Mouse (Mus musculus): ENCODE data around the gene Zfp622. TPM values are rescaled to one million over a fixed set of nuclear protein-coding genes. Genes with fewer than 3 reads are reported as not detected.

Gene Zfp622
- total RNA-seq (2015) (53.3 and 53.8 TPM in 2 replicates), total RNA-seq (2017) (87.6 and 111 TPM in 2 replicates)

- peak; percentile 95 for ATAC-seq (replicated peaks; ENCODE audit: poor library complexity)
Observed at GRCm38 (mm10) chr15:25984067-25984733, at the start of gene Zfp622. TSS of gene Zfp622 (plus strand) at chr15:25984366.

DNA sequence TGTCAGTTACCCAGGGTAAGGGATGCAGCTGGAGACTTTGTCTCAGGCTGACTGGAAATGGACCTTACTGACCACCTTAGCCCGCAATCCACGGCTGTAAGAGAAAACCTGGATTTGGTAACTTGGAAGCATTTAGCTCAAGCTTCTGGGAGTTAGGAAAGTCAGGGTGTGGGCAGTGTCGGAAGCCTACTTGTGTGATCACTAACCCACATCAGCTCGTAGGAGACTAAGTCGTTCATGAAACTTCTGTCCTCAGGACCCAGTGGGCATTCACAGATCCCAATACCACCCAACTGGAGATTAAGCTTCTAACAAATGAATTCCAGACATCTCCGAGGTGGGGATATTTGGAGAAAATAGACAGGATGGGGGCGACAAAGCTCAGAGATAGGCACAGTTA, 49.8 kb upstream of the Zfp622 start:
- ATAC-seq (replicated peaks; ENCODE audit: poor library complexity): no peak

DNA sequence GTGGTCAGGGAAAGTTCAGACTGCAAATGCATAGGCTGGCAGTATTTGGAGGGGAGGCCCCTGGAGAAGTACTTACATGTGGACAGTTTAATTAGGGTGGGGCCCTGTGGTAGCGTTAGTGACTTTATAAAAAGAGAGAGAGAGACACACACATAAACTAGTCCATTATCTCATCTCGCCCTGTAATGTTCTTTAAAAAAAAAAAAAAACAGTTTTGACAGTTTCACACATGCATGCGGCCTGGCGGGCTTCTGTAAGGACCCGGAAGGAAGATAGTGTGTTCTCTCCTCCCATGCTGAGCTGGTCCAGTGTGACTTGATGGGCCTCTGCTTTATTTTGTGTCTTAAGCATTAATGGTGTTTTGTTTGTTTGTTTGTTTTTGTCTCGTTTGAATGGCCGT, 45.7 kb upstream of the Zfp622 start:
- ATAC-seq (replicated peaks; ENCODE audit: poor library complexity): peak; percentile 35

DNA sequence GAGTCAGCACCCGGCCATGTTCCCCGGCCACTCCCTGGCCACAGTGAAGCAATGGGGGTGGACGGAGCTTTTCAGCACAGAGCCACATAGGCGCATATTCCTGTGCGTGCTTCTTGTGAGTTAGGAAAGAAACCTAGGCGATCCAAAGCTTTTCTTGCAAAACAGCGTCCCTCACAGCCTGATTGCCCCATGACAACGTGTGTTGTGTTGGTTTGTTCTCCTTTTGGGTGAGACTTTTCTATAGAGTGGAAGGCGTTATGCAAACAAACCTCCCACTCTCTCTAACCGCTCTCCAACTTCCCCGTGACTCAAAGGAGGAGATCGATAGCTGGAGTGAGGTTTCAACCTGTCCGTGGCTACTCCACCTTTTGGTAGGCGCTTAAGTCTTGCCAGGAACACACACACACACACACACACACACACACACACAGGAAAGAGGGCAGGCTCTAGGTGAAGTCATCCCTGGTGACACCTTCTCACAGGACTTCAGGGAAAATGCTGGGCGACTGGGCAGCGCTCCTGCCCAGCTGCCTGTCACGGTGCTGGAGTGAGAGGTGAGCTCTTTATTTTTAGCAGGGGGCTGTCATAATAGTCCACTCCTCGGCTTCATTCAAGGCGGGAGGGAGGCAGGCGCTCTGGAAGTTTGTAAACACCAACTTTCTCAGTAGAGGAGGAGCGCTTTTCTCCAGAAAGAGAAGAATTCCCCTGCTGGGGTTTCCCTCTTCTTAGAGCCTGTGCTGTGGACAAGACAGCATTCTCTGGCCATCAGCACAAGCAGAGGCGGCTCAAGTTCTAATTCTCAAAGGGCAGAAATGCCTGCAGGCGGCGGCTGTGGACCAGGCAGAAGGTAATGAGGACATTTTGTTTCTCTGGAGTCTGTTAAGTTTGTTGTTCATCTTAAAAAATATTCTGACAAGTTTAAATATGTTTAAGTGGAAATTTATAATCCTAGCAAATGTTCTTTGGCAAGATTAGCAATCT, 43.5 kb upstream of the Zfp622 start:
- peak; percentile 68 for ATAC-seq (replicated peaks; ENCODE audit: poor library complexity)

DNA sequence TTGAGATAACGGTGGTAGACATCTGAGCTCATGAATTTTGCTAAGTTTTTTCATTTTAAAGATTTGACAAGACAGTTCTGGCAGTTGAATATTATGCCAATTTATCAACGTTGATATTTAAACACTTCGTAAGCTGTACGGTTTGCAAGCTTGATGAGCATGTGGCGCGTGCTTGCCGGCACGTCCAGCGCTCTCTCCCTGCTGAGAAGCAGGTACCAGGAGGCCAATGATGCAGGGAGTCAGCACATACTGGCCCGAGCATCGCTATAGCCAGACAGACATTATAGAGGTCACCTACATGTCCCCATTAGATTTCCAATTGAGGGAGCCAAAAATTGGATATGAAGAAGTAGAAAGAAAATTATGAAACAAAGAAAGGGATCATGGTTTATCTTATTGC, 42.7 kb upstream of the Zfp622 start:
- ATAC-seq (replicated peaks; ENCODE audit: poor library complexity): no peak

GRCm38 (mm10) chr15:25942415-25942814, 41.8 kb upstream of the Zfp622 start:
- peak; percentile 26; the same call in 1 of the 2 replicates for ATAC-seq (replicated peaks; ENCODE audit: poor library complexity)

- 0 out of 2 replicates have a peak, but pooled peaks have one; percentile 15 for ATAC-seq (replicated peaks; ENCODE audit: poor library complexity)
Observed at GRCm38 (mm10) chr15:25943386-25944137, 40.6 kb upstream of the Zfp622 start.

GRCm38 (mm10) chr15:25945224-25945623, 38.9 kb upstream of the Zfp622 start:
- no peak for ATAC-seq (replicated peaks; ENCODE audit: poor library complexity)

- no peak for ATAC-seq (replicated peaks; ENCODE audit: poor library complexity)
Observed at GRCm38 (mm10) chr15:25946482-25946881, 37.7 kb upstream of the Zfp622 start.

DNA sequence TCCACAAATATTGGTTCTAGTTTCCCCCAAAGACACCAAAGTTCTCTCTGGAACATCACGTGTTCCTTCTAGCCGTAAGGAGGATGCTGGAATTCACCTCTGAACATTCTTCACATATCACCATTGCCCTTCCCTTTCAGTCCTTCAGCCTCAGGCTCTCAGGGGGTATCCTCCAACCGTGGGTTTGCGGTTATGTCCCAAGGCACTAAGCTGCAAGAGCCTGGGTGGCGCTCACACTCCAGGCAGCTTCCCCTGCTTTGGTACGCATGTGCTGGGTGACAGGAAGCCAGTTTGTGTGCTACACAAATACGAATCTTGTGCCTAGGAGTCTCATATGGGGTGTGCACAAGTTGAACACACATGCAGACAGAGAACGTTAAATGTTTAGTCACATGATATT, 36.8 kb upstream of the Zfp622 start:
- peak; percentile 23; the same call in 1 of the 2 replicates for ATAC-seq (replicated peaks; ENCODE audit: poor library complexity)

- ATAC-seq (replicated peaks; ENCODE audit: poor library complexity): no peak
Observed at GRCm38 (mm10) chr15:25948257-25949223, 35.6 kb upstream of the Zfp622 start.

DNA sequence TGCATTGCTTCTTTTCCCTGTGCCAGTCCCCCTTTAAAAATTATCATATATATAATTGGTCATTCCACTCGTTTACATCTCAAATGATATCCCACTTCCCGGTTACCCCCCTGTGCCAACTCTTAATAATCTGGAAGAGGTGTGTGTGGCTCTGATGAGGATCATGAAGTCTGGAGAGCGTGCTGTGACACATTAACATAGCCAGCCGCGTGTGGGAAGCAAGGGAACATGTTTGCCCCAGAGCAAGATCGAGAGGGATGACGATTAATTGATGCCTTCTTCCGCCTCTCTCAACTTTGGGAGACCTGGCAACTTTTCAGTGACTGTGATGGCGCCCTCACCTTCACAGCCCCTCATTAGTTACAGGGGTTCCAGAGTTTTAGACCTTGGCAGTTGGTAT, 34.5 kb upstream of the Zfp622 start:
- no peak for ATAC-seq (replicated peaks; ENCODE audit: poor library complexity)

GRCm38 (mm10) chr15:25950584-25950983, 33.6 kb upstream of the Zfp622 start:
- ATAC-seq (replicated peaks; ENCODE audit: poor library complexity): peak; percentile 54

GRCm38 (mm10) chr15:25951037-25951436, 33.1 kb upstream of the Zfp622 start:
- ATAC-seq (replicated peaks; ENCODE audit: poor library complexity): peak; percentile 36

- ATAC-seq (replicated peaks; ENCODE audit: poor library complexity): no peak
Observed at GRCm38 (mm10) chr15:25956001-25956400, 28.2 kb upstream of the Zfp622 start.

- ATAC-seq (replicated peaks; ENCODE audit: poor library complexity): no peak
Observed at GRCm38 (mm10) chr15:25956422-25957117, 27.6 kb upstream of the Zfp622 start.

DNA sequence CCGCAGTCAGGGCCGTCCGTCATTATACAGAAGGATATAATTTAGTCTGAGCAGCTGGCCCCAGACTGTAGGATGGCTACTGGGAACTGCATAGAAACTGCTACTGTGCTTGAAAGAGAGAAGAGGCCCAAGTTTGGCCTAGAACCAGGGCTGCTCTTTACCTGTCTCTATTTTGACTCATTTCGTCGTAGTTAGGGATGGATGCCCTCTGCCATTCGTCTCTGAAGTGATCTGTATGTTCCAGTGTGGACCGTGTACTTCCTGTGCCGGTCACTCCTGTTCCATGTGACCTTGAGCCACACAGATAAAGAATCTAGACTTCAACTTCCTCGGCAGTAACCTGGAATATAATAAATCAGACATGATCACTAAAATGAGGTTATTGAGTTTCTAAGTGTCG, 26.5 kb upstream of the Zfp622 start:
- no peak for ATAC-seq (replicated peaks; ENCODE audit: poor library complexity)

GRCm38 (mm10) chr15:25959375-25959774, 24.8 kb upstream of the Zfp622 start:
- ATAC-seq (replicated peaks; ENCODE audit: poor library complexity): peak; percentile 95

DNA sequence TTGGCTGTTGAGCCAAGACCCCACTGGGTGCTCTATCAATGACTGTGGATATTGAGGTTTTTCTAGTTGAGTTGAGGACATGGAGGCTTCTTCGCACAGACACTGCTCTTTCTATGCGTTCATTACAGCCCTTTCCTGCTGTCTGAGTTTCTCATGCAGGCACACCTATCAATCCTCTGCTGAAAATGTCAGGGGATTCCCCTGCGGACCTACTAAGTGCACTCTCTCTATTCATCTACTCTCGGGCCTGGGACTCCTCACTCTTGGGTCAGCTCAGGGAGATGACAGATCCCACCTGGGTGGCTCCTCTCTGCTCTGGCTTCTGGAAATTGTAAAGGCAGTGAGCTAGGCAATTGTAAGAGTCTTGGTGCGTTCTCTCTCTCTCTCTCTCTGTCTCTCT, 23.9 kb upstream of the Zfp622 start:
- ATAC-seq (replicated peaks; ENCODE audit: poor library complexity): no peak

All from megakaryocyte progenitor cell, adult 5-6 weeks (primary cell).